Mouse (Mus musculus): Measurements from ENCODE around the gene Gpr19.
A peak's percentile ranks its signal among the peaks of the same experiment; 100 is the strongest.

Gene Gpr19

GRCm38 (mm10) chr6:134848197-134848890 is 50.0 kb downstream of the Gpr19 start:
- DNase-seq (ENCODE audit: low spot score): no peak

- no peak for DNase-seq (ENCODE audit: low spot score)
Measured at GRCm38 (mm10) chr6:134847550-134847949, 50.8 kb downstream of the Gpr19 start.

GRCm38 (mm10) chr6:134846308-134846707 is 52.1 kb downstream of the Gpr19 start:
- no peak for DNase-seq (ENCODE audit: low spot score)

- DNase-seq (ENCODE audit: low spot score): no peak
Measured at GRCm38 (mm10) chr6:134845726-134846125, 52.7 kb downstream of the Gpr19 start.

GRCm38 (mm10) chr6:134840346-134840745 is 58.0 kb downstream of the Gpr19 start:
- DNase-seq (ENCODE audit: low spot score): no peak

GRCm38 (mm10) chr6:134838111-134838510 is 60.3 kb downstream of the Gpr19 start:
- no peak for DNase-seq (ENCODE audit: low spot score)

- DNase-seq (ENCODE audit: low spot score): no peak
Measured at GRCm38 (mm10) chr6:134834585-134835251, 63.7 kb downstream of the Gpr19 start.

- DNase-seq (ENCODE audit: low spot score): no peak
Measured at GRCm38 (mm10) chr6:134830776-134831175, 67.6 kb downstream of the Gpr19 start.

GRCm38 (mm10) chr6:134829786-134830700 is 68.3 kb downstream of the Gpr19 start, which contains the start of gene Crebl2:
Crebl2 (plus strand) TSS chr6:134830154.
- peak; percentile 100 for DNase-seq (ENCODE audit: low spot score)

- no peak for DNase-seq (ENCODE audit: low spot score)
Measured at GRCm38 (mm10) chr6:134822844-134823243, 75.5 kb downstream of the Gpr19 start.

- DNase-seq (ENCODE audit: low spot score): no peak
Measured at GRCm38 (mm10) chr6:134820411-134820810, 78.0 kb downstream of the Gpr19 start.

- DNase-seq (ENCODE audit: low spot score): no peak
Measured at GRCm38 (mm10) chr6:134819741-134820140, 78.6 kb downstream of the Gpr19 start.
